Mouse (Mus musculus): ENCODE measurements around the gene Best2.

Gene Best2

DNA sequence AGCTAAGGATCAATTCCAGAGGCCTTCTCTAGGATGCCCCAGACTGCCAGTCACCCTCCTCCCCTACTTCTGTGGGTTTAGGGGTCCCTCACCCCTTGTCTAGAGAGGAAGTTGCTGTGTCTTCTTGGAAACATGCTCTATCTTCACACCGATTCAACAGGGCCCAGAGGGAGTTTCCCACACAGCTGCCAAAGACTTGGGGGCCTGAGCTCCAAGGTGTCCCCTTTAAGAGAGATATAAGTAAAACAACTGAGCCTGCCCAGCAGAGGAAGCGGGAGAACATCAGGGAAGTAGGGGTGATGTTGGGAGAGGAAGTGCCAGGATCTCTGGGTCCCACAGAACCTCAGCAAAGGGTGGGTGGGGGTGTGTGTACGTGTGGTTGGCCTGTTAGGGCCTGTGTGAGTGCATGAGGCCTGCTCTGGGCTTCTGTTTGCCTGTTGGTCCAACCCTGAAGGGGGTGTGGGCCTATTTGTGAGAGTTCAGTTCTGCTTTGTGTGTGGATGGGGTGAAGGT, 31.8 kb downstream of the Best2 start:
- DNase-seq (ENCODE audit: low read depth, low spot score): no peak

DNA sequence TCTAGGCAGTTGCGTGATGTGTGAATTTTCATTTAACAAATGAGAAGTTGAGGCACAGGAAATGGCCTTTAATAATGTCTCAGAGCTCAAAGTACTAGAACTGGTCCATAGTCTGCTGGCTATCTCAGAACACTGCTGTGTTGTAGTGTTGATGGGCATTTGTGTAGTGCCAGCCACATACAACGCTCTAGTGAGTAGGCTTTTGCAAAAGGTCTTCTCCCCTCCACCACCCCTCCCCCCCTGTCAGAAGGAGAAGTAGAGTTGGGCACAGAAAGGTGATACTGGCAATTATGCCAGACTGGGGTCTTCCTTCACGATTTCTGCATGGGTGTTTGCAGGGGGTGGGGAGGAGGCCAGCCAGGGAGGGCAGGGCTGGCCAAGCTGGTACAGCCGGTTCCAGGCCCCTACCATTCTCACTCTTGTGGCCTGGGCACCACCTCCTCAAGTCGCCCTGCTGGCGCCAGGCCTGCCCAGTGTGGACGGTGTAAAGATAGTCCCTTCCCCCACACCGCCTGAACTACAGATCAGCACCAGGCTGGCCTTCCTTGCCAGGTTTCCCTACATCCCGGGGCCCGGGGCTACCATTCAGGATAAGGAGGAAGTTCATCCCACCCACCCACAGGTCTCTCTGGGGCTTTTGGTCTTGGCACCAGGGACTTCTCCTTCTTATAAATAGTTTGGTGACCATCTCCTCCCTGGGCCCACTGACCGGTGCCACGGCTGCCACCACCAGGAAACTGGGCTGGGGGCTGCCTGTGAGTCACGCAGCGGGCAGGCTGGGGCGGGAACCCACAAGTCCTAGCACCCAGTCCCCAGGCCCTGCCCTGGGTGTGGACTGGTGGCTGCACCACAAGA, 32.5 kb downstream of the Best2 start:
- DNase-seq (ENCODE audit: low read depth, low spot score): no peak

DNA sequence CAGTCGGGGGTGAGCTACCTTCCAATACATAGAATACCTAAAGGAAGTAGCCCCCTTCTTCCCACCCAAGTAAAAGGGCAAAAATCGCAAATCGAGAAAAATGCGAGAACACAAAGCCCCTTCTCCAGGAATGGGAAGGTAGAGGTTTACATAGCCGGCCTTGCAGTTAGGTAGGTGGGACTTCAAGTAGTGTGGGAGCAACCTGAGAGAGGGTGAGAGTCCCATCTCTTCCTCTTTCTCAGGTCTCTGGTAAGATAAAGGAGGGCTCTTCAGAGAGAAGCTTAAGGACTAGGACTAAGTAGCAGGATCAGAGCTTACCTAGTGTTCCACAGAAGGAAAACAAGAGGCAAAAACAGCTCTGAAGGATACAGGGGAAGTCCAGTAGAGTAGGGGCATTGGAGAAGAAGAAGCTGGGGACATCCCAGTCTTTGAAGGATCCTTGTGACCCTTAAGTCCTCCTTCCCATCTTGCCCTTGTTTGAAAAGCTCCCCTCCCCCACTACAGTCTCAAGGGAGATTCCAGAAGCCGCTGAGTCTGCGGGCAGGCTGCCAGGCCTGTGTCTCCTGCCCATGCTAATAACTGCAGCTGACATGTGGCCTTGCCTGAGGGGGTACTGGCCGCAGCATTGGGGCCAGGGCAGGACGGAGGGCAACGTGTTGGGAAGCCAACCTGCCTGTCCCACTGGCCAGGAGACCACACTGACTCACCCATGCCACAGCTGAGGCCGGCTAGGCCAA, 33.5 kb downstream of the Best2 start:
- peak; percentile 65 for DNase-seq (ENCODE audit: low read depth, low spot score)

DNA sequence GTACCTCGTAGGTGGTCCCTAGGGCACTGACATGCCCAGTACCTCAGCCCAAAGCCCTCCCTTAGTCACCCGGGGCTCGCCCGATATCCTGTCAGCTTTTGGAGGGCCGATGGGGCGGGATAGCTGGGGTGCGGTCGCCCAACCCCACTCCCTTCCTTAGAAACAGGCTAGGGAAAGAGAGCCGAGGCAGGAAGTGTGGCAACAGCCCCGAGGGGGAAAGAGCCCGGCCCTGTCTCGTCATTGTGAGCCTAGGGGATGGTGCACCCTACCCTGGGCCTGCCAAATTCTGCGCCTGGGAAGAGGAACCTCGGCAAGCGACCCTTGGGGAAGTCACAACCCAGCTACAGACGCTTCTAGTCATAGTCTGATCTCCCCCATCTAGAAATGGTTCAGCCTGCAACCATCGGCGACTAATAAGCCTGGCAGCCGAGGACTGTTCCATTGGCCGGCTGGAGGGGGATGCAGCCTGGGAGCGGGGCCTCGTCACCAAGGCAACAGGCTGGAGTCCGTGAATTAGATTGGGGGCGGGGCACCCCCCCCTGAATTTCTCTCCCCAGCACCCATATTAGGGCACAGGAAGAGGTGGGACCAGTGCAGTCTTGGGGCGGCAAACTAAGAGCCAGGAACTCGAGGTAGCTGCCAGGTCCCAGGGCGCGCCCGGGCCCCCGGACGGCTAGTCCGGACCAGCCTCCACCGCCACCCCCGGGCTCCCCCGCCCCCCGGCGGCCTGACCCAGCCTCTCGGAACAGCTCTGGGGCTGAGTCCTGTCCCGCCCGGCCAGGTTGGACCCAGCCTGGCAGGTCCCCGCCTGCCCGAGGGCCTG, 34.5 kb downstream of the Best2 start:
- peak; percentile 86 for DNase-seq (ENCODE audit: low read depth, low spot score)

DNA sequence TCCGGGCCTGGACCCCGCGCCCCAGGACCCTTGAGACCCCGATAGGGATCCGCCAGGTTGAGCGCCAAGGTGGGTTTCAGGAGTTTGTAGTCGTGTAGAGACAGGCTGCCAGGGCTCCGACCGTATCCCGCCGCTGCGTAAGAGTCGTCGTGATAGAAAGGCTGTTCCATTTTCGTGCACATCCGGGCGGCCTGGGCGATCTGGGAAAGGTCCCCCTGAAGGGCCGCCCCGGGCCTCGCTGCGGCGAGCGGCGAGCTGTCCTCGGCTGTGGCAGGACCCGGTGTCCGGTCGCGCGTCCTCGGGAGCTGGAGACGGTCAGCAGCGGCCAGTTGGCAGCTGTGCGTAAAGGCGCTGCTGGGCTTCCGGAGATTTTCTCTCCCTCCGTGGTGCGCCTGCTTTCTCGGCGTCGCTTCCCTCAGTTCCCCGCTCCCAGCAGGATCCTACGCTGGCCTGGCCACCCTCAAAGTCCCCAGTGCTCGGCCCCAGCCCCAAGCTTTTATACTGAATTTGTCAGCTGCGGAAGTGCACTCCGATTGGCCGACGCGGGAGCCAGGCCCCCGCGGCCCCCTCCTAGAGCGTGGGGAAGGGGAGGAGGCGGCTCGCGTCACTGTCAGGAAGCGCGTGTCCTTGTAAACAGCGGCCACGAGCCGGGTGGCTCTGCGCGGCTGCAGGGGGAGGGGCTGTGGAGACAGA, 35.9 kb downstream of the Best2 start, which contains the start of gene Junb:
Gene Junb (minus strand): TSS at position 471 of the 693 bp plus-strand sequence.
- peak; percentile 89 for DNase-seq (ENCODE audit: low read depth, low spot score)

DNA sequence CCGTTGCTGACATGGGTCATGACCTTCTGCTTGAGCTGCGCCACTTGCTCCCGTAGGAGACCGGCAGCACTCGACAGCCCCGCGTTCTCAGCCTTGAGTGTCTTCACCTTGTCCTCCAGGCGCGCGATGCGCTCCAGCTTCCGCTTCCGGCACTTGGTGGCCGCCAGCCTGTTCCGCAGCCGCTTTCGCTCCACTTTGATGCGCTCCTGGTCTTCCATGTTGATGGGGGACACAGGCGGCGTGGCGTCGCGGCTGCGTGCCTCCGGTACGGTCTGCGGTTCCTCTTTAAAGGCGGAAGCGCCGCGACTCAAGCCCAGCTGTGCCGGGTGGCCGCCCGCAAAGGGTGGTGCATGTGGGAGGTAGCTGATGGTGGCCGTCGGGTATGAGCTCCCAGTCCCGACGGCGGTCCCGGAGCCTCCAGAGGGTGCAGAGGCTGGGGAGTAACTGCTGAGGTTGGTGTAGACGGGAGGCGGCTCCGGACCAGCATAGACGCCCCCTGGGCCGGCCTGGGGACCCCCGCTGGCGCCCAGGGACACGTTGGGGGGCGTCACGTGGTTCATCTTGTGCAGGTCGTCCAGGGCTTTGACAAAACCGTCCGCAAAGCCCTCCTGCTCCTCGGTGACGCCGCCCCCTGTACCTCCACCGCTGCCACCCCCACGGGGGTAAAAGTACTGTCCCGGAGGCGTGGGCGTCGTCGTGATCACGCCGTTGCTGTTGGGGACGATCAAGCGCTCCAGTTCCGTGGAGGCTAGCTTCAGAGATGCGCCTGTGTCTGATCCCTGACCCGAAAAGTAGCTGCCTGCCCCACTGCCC, 36.7 kb downstream of the Best2 start:
- DNase-seq (ENCODE audit: low read depth, low spot score): no peak

DNA sequence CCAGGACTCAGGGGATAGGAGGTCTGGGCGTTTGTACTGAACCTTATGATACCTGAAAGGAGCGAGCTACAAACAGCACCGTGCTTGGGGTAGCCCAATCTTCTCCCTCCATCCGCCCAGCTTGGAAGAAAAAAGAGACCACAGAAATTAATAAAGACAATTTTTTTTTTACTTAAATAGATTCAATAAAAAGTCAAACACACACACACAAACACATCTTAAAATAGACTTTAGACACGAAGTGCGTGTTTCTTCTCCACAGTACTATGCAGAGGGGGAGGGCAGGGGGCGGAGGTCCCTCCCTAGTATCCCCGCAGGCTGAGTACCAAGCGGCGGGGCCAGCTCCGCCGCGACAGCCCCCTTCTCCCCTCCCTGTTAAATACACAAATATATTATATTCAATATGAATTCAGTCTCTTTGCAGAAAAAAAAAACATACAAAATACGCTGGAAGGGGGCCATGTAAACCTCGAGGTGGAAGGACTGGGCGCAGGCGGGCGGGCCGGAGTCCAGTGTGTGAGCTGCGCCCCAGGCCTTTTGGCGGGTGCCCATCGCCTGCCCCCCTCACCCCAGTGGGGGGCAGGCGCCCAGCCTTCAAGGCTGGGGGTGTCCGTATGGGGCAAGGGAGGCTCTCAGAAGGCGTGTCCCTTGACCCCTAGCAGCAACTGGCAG, 37.4 kb downstream of the Best2 start:
- DNase-seq (ENCODE audit: low read depth, low spot score): no peak

DNA sequence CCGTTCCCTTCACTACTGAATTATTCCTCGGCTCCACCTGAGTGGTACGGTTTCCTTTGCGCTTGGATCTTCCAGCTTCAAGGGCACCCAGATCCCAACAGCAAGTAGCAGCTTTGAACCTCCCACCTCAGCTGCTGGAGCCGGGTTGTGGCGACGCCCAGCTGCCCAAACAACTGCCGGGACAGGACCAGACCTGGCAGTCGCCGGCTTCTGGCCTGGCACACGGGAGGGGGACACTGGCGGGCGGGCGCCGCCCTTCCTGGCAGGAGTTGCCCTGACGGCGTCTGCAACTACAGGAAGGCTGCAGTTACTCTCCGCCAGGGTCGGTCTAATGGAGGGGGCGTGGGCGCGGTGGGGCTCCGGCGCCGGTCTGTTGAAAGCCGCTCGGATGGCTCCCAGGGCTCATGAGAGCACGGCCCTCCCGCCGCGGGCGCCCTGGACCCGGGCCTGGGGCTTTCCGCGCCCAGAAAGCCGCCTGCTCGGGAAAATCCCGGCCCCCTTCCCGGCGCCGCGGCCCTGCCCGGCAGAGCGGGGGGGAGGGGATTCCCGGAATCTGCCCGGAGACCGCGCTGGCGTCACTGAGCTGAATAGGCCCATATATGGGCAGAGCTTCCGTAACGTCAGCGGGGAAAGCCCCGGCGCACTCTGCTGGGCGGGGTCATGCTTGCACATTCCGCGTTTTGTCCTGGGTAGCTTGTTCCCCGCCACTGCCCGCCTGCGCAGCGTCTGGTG, 38.1 kb downstream of the Best2 start:
- peak; percentile 87 for DNase-seq (ENCODE audit: low read depth, low spot score)

DNA sequence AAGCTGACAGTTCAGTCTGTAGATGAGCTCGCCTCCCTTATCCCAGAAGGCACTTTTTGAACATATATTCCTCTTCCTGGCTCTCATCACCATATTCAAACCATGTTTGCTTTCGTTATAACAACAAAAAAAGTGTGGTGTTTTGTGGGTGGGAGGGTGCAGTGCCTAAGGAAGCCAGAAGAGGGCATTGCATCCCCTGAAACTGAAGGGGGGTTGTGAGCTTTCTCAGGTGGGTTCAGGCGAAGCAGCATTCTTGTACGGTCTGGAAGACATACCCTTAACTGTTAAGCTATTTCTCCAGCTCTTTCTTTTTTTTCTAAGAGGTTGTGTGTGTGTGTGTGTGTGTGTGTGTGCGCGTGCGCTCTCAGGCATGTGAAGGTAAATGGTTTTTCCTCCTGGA, 38.9 kb downstream of the Best2 start:
- DNase-seq (ENCODE audit: low read depth, low spot score): no peak

DNA sequence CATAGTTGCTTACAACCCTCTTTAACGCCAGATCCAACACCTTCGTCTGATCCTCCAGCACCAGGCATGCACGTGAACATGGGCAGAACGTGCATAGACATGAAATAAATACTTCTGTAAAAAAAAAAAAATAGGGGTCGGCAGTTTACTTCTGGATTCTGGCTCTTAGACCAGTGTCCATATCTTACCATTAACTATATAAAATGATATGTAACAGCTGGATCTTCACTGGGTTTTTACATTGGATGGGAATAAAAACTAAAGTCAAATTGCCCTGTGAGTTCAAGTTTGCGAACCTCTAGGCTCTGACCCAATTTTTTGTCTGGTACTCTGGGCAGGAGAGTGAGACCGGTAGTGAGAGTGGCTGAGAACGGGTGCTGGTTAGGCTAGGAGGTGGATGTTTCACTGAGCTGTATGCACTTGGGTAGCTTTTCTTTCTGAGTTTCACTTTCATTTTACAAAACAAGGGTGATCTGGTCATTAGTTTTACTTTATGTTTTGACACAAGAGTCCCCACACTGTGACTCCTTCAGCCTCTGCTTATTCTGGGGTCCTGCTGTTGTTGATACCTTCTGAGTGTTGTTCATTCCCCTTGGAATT, 39.7 kb downstream of the Best2 start:
- no peak for DNase-seq (ENCODE audit: low read depth, low spot score)

DNA sequence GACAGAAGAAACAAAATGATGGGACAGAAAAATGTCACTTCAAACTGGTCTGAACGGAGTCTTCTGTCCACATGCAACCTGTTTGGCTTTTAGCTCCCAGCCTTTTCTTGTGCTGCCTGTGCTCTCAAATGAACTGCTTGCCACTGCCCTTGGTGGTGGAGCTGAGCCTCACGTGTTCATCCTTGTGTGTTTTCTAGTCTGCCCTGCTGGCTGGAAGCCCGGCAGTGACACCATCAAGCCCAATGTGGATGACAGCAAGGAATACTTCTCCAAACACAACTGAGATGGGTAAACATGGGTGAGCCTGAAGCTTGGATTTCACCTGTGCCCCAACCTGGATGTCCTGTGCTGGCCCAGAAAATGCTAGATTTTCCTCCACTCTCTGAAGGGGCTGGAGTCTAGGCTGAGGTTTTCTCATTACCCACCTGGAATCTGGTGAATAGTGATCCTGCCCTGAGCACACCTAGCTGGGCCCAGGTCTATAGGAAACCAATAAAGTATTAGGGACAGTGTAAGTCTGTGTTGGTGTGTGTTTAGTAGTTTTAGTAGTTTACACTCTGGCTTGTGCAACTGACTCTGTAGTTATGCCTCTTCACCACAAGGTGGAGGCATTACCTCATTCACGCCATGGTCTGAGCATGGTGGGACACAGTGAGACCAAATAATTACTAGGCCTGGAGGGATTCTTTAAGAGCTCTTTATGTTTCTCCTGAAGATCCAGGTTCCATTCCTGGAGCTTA, 40.4 kb downstream of the Best2 start:
- DNase-seq (ENCODE audit: low read depth, low spot score): no peak

DNA sequence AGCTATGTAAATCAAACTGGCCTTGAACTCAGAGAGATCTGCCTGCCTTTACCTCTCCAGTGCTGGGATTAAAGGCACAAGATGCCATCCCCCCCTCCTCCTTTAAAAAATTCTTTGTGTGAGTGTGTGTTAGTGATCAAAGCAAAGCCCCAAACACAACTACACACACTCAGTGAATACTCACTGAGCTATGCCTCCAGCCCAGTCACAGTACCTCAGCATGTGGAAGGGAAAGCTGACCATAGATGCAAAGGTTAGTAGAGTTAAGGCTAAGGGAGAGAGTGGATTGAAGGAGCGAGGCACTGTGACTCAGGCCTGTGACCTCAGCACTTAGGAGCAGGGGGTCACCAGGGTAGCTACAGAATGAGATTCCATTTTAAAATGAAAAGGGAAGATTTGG, 41.3 kb downstream of the Best2 start:
- DNase-seq (ENCODE audit: low read depth, low spot score): no peak

DNA sequence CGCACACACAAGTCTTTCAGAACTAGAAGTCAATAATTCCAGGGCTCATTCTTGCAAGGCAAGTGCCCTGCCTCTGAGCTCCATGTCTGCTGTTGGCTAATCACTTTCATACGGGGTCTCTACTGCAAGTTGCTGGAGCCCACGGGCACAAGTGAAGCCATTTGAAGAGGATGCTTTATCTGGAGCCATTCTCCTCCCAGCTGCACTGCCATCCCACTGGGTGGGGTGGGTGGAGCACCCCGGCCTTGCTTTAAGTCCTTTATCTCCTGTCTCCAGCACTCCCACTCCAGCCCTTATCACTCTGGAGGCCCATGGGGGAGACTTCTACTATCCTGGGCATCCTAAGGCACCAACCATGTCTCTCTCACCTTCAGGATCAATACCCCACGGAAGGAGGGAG, 43.4 kb downstream of the Best2 start:
- no peak for DNase-seq (ENCODE audit: low read depth, low spot score)

DNA sequence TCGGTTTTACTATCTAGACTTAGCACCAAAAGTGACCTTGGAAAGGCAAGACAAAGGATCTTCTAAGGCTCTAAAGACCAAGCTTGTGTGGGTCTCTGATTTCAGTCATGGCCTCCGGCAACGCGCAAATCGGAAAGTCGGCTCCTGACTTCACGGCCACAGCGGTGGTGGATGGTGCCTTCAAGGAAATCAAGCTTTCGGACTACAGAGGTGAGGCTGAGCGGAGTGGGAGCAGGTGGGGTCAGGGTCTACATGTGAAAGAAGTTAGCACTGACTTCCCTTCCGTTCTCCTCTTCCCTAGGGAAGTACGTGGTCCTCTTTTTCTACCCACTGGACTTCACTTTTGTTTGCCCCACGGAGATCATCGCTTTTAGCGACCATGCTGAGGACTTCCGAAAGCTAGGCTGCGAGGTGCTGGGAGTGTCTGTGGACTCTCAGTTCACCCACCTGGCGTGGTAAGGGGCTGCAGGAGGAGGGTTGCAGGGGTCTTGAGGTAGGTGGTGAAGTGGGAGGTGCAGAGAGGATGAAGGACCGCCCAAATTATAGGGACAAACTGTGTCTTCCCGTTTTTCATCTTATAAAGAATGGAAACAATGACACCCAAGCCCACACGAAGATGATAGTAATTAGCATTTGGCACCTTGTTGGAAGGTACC, 44.1 kb downstream of the Best2 start:
- no peak for DNase-seq (ENCODE audit: low read depth, low spot score)

DNA sequence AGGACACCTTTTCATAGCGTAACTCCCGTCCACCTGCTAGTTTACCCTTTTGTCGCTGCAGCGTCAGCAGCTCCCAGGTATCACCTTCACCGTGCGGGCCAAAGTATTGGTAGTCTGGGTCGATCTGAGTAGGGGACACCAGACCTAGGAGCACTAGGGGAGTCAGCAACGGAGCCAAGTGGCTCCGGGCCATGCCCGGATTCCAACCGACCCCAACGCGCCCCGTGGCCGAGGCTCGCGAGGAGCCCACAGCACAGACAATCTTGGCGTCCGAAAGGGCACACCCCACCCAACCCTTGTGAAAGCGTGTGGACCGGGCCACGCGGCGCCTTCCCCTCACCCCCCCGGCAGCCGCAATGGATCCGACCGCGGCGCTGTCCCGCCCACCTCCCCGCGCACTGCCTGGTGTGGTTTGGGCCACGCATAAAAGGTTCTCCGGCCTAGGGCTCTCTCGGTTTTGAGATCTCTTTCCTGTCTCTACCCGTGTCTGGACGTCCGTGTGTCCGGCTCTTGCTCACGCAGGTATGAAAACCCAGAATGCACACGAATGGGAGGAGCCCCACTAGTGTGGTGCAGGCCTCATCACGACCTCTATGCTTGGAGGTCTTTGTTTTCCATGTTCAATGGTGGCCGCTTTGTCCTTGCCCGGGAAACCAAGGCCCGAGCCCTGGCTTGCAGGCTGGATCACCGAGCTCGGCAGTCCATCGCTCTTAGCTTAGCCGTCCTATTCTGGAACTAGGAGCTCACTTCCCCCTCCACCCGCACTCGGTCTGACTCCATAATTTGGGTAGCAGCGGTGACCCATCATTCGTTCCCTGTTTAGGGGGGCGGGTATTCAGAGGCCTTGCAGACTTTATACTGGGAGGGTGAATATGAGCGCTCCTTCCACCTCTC, 44.8 kb downstream of the Best2 start, which contains the start of the genes Gm49661, Prdx2 and Rnaseh2a:
Gene Gm49661 (minus strand): TSS at position 193 of the 894 bp plus-strand sequence.
Gene Prdx2 (plus strand): TSS at position 347 of the 894 bp plus-strand sequence.
Gene Rnaseh2a (minus strand): TSS at position 527 of the 894 bp plus-strand sequence.
- no peak for DNase-seq (ENCODE audit: low read depth, low spot score)

DNA sequence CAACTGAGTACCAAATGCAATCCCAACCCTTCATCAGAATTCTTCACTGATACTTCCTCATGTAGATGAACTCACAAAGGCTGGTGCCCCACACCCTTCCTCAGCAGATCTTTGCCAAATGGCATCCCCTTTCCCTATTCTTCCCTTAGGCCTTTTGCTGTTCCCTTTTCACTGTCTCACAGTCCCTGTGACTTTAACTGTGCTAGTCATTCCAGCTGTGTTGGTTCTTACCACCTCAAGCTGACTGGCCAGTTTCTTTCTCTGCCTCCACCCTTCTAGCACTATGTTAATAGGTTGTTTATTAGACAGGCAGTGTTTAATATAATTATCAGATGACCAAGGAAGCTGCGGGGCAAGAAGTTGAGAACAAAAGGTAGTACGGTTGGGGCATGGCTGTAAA, 45.7 kb downstream of the Best2 start:
- DNase-seq (ENCODE audit: low read depth, low spot score): no peak
